Mouse (Mus musculus) myocyte (in vitro differentiated cells): ENCODE data around the gene Mrpl20. TPM values are rescaled to one million over a fixed set of nuclear protein-coding genes. Genes with fewer than 3 reads are reported as not detected.

ENCODE experiments used
- H3K27me3 ChIP-seq: one replicate; pipeline ENCODE4 v1.6.1; 2011; ENCODE audit not compliant: control insufficient read depth, insufficient read depth, insufficient read length
- H3K36me3 ChIP-seq: one replicate; pipeline ENCODE4 v1.6.1; 2011; ENCODE audit not compliant: control insufficient read depth, insufficient read depth
- H3K4me2 ChIP-seq: one replicate; pipeline ENCODE4 v1.6.1; 2011; ENCODE audit warnings: low read depth, control low read depth
- H3K4me3 ChIP-seq: one replicate; pipeline ENCODE4 v1.5.1; 2011; ENCODE audit warnings: mild to moderate bottlenecking, control low read depth, moderate library complexity
- H3K79me2 ChIP-seq: one replicate; pipeline ENCODE4 v1.6.1; 2011; ENCODE audit not compliant: control insufficient read depth, insufficient read depth
- H3ac ChIP-seq: one replicate; pipeline ENCODE4 v1.6.1; 2011; ENCODE audit not compliant: control insufficient read depth, insufficient read length
- CEBPB ChIP-seq: IDR thresholded peaks from 2 replicates; pipeline ENCODE4 v1.6.1; 2011; ENCODE audit warnings: mild to moderate bottlenecking, moderate library complexity; ENCODE audit not compliant: poor library complexity, insufficient read depth, severe bottlenecking
- E2F4 ChIP-seq: IDR thresholded peaks from one replicate; pipeline ENCODE4 v1.6.1; 2011; ENCODE audit warnings: mild to moderate bottlenecking, control low read depth, moderate library complexity; ENCODE audit not compliant: insufficient read depth
- MAX ChIP-seq: IDR thresholded peaks from one replicate; pipeline ENCODE4 v1.6.1; 2011; ENCODE audit warnings: low read depth, mild to moderate bottlenecking, control low read depth
- MYOD1 ChIP-seq, 3 experiments: IDR thresholded peaks; one replicate each; pipeline ENCODE4 v1.6.1; 2011; ENCODE audit warnings: control low read depth in 2 of 3, low read depth in 2 of 3, mild to moderate bottlenecking in 2 of 3, moderate library complexity in 1 of 3; ENCODE audit not compliant: insufficient read length in 2 of 3, control insufficient read depth in 1 of 3
- MYOG ChIP-seq, 3 experiments: IDR thresholded peaks; one replicate each; pipeline ENCODE4 v1.6.1; 2011; ENCODE audit warnings: control low read depth in 2 of 3, low read depth in 2 of 3, mild to moderate bottlenecking in 2 of 3; ENCODE audit not compliant: insufficient read length in 2 of 3, control insufficient read depth in 1 of 3, insufficient read depth in 1 of 3
- POLR2A ChIP-seq: IDR thresholded peaks from one replicate; pipeline ENCODE4 v1.6.1; 2011; ENCODE audit warnings: low read depth, mild to moderate bottlenecking, control low read depth, moderate library complexity; ENCODE audit not compliant: insufficient read length
- POLR2AphosphoS2 ChIP-seq: IDR thresholded peaks from one replicate; pipeline ENCODE4 v1.6.1; 2011; ENCODE audit warnings: low read depth, control low read depth; ENCODE audit not compliant: insufficient read length
- REST ChIP-seq: IDR thresholded peaks from one replicate; pipeline ENCODE4 v1.6.1; 2011; ENCODE audit warnings: mild to moderate bottlenecking, control low read depth, moderate library complexity; ENCODE audit not compliant: insufficient read depth, insufficient read length
- SRF ChIP-seq: IDR thresholded peaks from one replicate; pipeline ENCODE4 v1.6.1; 2011; ENCODE audit warnings: low read depth; ENCODE audit not compliant: control insufficient read depth, insufficient read length
- TCF12 ChIP-seq: IDR thresholded peaks from one replicate; pipeline ENCODE4 v1.6.1; 2011; ENCODE audit warnings: mild to moderate bottlenecking, control low read depth; ENCODE audit not compliant: poor library complexity, insufficient read depth, severe bottlenecking
- TCF3 ChIP-seq: IDR thresholded peaks from one replicate; pipeline ENCODE4 v1.6.1; 2011; ENCODE audit warnings: low read depth, control low read depth; ENCODE audit not compliant: insufficient read length
- USF1 ChIP-seq: IDR thresholded peaks from one replicate; pipeline ENCODE4 v1.6.1; 2011; ENCODE audit warnings: low read depth, mild to moderate bottlenecking, control low read depth, moderate library complexity
- polyA plus RNA-seq: library from polyadenylated mRNA; unstranded; fragments of >200 nt; fragmentation: generic; extraction: Trizol; gene quantifications from one replicate; pipeline ENCODE4 v1.2.1, GENCODE M21; 2012; ENCODE audit warnings: missing spikeins

Mrpl20 gene
- polyA plus RNA-seq, 1 experiment: 132 TPM

- H3K4me2 ChIP-seq: no peak overlapping the region
- H3ac ChIP-seq: no peak overlapping the region
- H3K36me3 ChIP-seq: no peaks in the 10 kb centered on the region
- TF ChIP-seq CEBPB (no peak), TCF12 (no peak)
- no peaks in the 10 kb centered on the region for H3K27me3 ChIP-seq
- peaks cover 35% of the 10 kb centered on the region for H3K79me2 ChIP-seq
- H3K4me3 ChIP-seq: no peak overlapping the region
Measured at GRCm38 (mm10) chr4:155853421-155853820, 50.7 kb downstream of the Mrpl20 start.

- H3K36me3 ChIP-seq: peaks cover 3% of the 10 kb centered on the region
- no peak overlapping the region for H3ac ChIP-seq
- peaks cover 20% of the 10 kb centered on the region for H3K79me2 ChIP-seq
- H3K27me3 ChIP-seq: no peaks in the 10 kb centered on the region
- no peak overlapping the region for H3K4me3 ChIP-seq
- TF ChIP-seq USF1 (no peak), CEBPB (no peak), POLR2AphosphoS2 (no peak), MYOD1 (IDR thresholded peaks at IDR 0.05; ENCODE audit: control insufficient read depth in 1 of 3, insufficient read length in 2 of 3, low read depth in 2 of 3) (no peak), E2F4 (no peak), TCF12 (no peak), POLR2A (no peak), MYOG (IDR thresholded peaks at IDR 0.05; ENCODE audit: control insufficient read depth in 1 of 3, insufficient read depth in 1 of 3, insufficient read length in 2 of 3, low read depth in 2 of 3) (no peak), MAX (no peak), REST (no peak), TCF3 (no peak)
- H3K4me2 ChIP-seq: no peak overlapping the region
Measured at GRCm38 (mm10) chr4:155854991-155855390, 52.3 kb downstream of the Mrpl20 start.

GRCm38 (mm10) chr4:155856071-155856470, 53.4 kb downstream of the Mrpl20 start:
- no peak overlapping the region for H3ac ChIP-seq
- peaks cover 9% of the 10 kb centered on the region for H3K79me2 ChIP-seq
- TF ChIP-seq REST (no peak), CEBPB (no peak), E2F4 (no peak)
- H3K4me2 ChIP-seq: no peak overlapping the region
- H3K36me3 ChIP-seq: peaks cover 4% of the 10 kb centered on the region
- no peak overlapping the region for H3K4me3 ChIP-seq
- no peaks in the 10 kb centered on the region for H3K27me3 ChIP-seq

- Histone ChIP-seq H3K27me3 (no peaks in the 10 kb centered on the region), H3K79me2 (peaks cover under 1% of the 10 kb centered on the region), H3ac (no peak overlapping the region), H3K4me2 (no peak overlapping the region), H3K4me3 (no peak overlapping the region), H3K36me3 (peaks cover 4% of the 10 kb centered on the region)
- TF ChIP-seq MAX: no peak
- TF ChIP-seq POLR2A: no peak
- TF ChIP-seq MYOD1 (IDR thresholded peaks at IDR 0.05; ENCODE audit: control insufficient read depth in 1 of 3, insufficient read length in 2 of 3, low read depth in 2 of 3): no peak
- TF ChIP-seq POLR2AphosphoS2: no peak
- TF ChIP-seq USF1: no peak
- TF ChIP-seq TCF3: no peak
- TF ChIP-seq TCF12: no peak
- no peak for TF ChIP-seq SRF
- TF ChIP-seq E2F4: no peak
- no peak for TF ChIP-seq REST
- no peak for TF ChIP-seq MYOG (IDR thresholded peaks at IDR 0.05; ENCODE audit: control insufficient read depth in 1 of 3, insufficient read depth in 1 of 3, insufficient read length in 2 of 3, low read depth in 2 of 3)
- no peak for TF ChIP-seq CEBPB
Measured at GRCm38 (mm10) chr4:155856881-155857280, 54.2 kb downstream of the Mrpl20 start.

GRCm38 (mm10) chr4:155859318-155859717, 56.6 kb downstream of the Mrpl20 start:
- Histone ChIP-seq H3ac (no peak overlapping the region), H3K4me2 (no peak overlapping the region), H3K27me3 (no peaks in the 10 kb centered on the region), H3K79me2 (no peaks in the 10 kb centered on the region), H3K36me3 (peaks cover 4% of the 10 kb centered on the region), H3K4me3 (no peak overlapping the region)
- no peak for TF ChIP-seq SRF
- TF ChIP-seq POLR2AphosphoS2: peak; percentile 18
- no peak for TF ChIP-seq E2F4
- no peak for TF ChIP-seq MYOD1 (IDR thresholded peaks at IDR 0.05; ENCODE audit: control insufficient read depth in 1 of 3, insufficient read length in 2 of 3, low read depth in 2 of 3)
- peak in 1 of 3 experiments; percentile 6 for TF ChIP-seq MYOG (IDR thresholded peaks at IDR 0.05; ENCODE audit: control insufficient read depth in 1 of 3, insufficient read depth in 1 of 3, insufficient read length in 2 of 3, low read depth in 2 of 3)
- TF ChIP-seq REST: peak; percentile 84

Other genes with a start within 250 kb of the Mrpl20 start
- 83.0 TPM for gene Nadk, start 240.5 kb upstream of the Mrpl20 start, polyA plus RNA-seq
- 3.7 TPM for gene Slc35e2, start 201.5 kb upstream of the Mrpl20 start, polyA plus RNA-seq
- 47.7 TPM for gene Cdk11b, start 178.0 kb upstream of the Mrpl20 start, polyA plus RNA-seq
- not detected for gene Gm10563, start 157.5 kb upstream of the Mrpl20 start, polyA plus RNA-seq
- gene Mmp23, start 149.5 kb upstream of the Mrpl20 start, polyA plus RNA-seq: 1.8 TPM
- gene Mib2, start 133.7 kb upstream of the Mrpl20 start, polyA plus RNA-seq: 106 TPM
- 8.3 TPM for gene Fndc10, start 108.5 kb upstream of the Mrpl20 start, polyA plus RNA-seq
- gene Ssu72, start 98.1 kb upstream of the Mrpl20 start, polyA plus RNA-seq: 105 TPM
- gene Tmem240, start 68.1 kb upstream of the Mrpl20 start, polyA plus RNA-seq: 1.2 TPM
- 60.9 TPM for gene Atad3a, start 41.8 kb upstream of the Mrpl20 start, polyA plus RNA-seq
- gene Vwa1, start 28.2 kb upstream of the Mrpl20 start, polyA plus RNA-seq: 3.2 TPM
- gene Tmem88b, start 17.0 kb upstream of the Mrpl20 start, polyA plus RNA-seq: 0.97 TPM
- not detected for gene Ankrd65, start 12.4 kb upstream of the Mrpl20 start, polyA plus RNA-seq
- gene Ccnl2, start 9.6 kb downstream of the Mrpl20 start, polyA plus RNA-seq: 24.7 TPM
- gene Aurkaip1, start 28.4 kb downstream of the Mrpl20 start, polyA plus RNA-seq: 152 TPM
- 87.5 TPM for gene Mxra8, start 36.8 kb downstream of the Mrpl20 start, polyA plus RNA-seq
- gene Dvl1, start 44.5 kb downstream of the Mrpl20 start, polyA plus RNA-seq: 98.4 TPM
- 0.17 TPM for gene Tas1r3, start 60.5 kb downstream of the Mrpl20 start, polyA plus RNA-seq
- gene Cptp, start 66.6 kb downstream of the Mrpl20 start, polyA plus RNA-seq: 10.5 TPM
- 72.1 TPM for gene Ints11, start 66.7 kb downstream of the Mrpl20 start, polyA plus RNA-seq
- 19.1 TPM for gene Pusl1, start 88.9 kb downstream of the Mrpl20 start, polyA plus RNA-seq
- 22.3 TPM for gene Acap3, start 88.9 kb downstream of the Mrpl20 start, polyA plus RNA-seq
- 70.6 TPM for gene Ube2j2, start 141.0 kb downstream of the Mrpl20 start, polyA plus RNA-seq
- gene C1qtnf12, start 159.4 kb downstream of the Mrpl20 start, polyA plus RNA-seq: 2.1 TPM
- 5.4 TPM for gene B3galt6, start 189.8 kb downstream of the Mrpl20 start, polyA plus RNA-seq
- 137 TPM for gene Sdf4, start 190.0 kb downstream of the Mrpl20 start, polyA plus RNA-seq
- gene Tnfrsf4, start 211.0 kb downstream of the Mrpl20 start, polyA plus RNA-seq: 0.64 TPM
- gene Tnfrsf18, start 223.3 kb downstream of the Mrpl20 start, polyA plus RNA-seq: 0.40 TPM